Mouse (Mus musculus) cerebral cortex, adult 2 months (tissue): ENCODE measurements around the gene Xrcc5.

Experiments used
- WGBS: fragments of 180-500 bp; shearing (Covaris S2); methylation state at CpG from one replicate; pipeline ENCODE4 v1.1.7; 2018; 5-methylcytosine and 5-hydroxymethylcytosine counted together

The Xrcc5 gene

GRCm38 (mm10) chr1:72307317-72307798, at the start of gene Xrcc5:
Gene Xrcc5 (plus strand): TSS chr1:72307421.
- WGBS, result under 1% methylated on average over 21 of the region's 21 CpGs

DNA sequence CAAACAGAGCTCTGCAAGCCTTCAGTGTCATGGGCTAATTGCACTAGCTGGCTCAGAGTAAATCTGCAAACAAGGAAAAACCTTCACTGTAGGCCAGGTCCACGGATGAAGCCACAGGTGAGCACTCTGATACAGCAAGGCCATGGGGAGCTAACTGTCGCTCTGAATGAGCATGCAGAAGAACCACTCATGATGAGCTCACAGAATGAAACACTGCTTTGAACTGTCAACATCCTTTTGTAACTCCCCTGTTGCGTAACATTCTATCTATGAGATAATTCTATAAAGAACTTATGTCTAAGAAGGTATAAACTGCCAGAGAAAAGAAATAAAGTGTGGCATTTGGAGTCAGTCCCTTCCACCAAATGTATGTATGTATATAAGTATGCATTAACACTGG, 44.1 kb upstream of the Xrcc5 start:
- WGBS, result 96% methylated on average over 3 of the region's 3 CpGs

DNA sequence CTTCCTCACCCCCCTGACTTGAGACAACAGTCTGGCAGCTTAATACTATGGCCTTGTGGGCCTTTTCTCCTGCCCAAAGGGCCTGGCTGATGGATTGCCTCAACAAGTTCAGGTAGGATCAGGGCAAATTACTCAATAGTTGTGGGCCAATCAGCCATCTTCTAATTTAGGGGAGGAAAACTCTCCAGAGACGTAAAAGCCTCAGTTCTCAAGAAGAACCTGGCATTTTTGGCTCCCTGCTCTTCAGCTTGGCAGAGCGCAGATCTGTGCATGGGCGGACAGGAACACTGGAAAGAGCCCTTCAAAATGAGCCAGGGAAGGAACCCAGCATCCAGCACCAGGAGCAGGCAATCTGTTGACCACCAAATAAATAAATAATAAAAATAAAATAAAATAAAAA, 29.1 kb upstream of the Xrcc5 start:
- 47% methylated on average over 3 of the region's 3 CpGs for WGBS

GRCm38 (mm10) chr1:72282604-72283003, 24.6 kb upstream of the Xrcc5 start:
- WGBS, result 91% methylated on average over 1 of the region's 1 CpGs

- WGBS, result under 1% methylated on average over 30 of the region's 30 CpGs
Measured at GRCm38 (mm10) chr1:72283992-72284485, 23.2 kb upstream of the Xrcc5 start, which contains the start of the genes Pecr and Tmem169. Gene Pecr (minus strand): TSS chr1:72284314. Gene Tmem169 (plus strand): TSS chr1:72284369.

DNA sequence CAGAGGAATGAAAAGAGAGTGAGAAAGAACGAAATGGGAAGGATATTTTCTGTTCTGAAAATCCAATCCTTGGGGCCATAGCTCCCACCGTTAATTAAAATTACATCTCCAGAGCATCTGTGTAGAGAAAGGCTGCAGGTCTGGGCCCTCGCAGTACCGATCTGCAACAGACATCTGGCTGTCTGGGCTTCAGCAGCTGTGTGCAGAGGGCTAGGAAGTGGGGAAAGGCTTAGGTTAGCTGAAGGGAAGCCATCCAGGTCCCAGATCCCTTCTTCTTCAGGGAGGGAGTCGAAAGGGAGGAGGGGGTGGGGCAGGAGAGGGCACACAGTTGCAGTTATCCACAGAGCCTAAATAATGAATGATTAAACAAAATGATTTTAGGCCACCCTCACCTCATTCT, 22.7 kb upstream of the Xrcc5 start:
- 2% methylated on average over 5 of the region's 5 CpGs for WGBS

DNA sequence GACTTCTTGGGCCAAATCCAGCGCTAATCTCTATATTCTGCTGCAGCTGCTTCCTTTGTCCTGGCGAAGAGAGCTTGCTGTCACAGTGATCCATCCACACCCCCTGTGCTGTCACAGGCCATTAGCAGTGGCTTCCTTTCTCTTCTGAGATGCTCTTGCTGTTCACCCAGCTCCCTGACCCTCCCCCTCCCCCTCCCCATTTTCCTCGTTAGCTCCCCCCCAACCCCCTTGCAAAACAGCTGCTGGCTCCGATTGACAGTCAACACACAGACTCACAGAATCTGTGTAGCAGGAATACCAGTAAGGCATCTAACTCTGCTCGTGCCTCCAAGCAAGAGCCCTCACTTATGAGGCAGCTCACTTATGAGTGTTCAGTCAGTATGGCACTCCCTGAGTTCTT, 20.3 kb upstream of the Xrcc5 start:
- WGBS, result 31% methylated on average over 5 of the region's 5 CpGs

- WGBS, result 84% methylated on average over 4 of the region's 4 CpGs
Measured at GRCm38 (mm10) chr1:72287893-72288292, 19.3 kb upstream of the Xrcc5 start.

DNA sequence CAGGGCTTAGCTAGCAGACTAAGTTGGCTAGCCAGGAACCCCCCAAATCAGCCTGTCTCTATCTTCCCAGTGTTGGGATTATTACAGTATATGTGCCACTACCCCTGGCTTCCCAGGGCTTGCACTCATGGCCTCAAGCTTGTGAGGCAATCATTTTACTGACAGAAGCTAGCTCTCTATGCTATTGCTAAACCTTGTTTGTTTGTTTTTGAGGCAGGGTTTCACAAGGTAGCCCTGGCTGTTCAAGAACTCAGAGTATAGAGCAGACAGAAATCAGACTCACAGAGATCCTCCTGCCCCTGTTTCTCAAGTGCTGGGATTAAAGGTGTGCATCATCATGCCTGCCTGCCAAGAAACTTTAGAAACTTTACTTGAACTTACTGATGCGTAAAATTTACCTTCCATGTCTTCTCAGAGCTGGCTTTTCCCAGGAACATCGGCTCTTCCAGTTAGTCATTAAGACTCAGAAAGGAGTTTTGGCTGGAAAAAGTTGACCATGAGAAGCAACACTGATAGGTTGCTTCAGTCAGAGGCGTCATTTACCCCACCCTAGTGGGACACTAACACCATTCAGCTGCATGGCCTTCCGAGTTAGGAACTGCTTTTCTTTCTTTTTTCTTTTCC, 18.6 kb upstream of the Xrcc5 start:
- 87% methylated on average over 4 of the region's 4 CpGs for WGBS

DNA sequence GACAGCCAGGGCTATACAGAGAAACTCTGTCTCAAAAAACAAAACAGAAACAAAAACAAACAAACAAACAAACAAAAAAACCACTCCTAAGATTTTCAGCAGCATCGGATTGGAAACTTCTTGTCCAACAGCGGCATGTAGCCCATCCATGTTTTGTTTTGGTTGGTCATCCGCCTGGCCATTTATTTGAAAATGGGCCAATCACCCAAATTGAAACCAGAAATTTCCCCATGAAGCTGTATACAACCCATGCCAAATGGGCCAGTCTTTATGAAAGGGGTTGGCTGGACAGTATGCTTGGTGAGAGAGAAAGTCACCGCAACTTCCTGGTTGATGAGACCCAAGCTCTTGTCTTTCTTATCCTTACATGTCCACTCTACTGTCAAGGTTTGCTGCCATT, 16.3 kb upstream of the Xrcc5 start:
- 86% methylated on average over 4 of the region's 4 CpGs for WGBS

GRCm38 (mm10) chr1:72291421-72291820, 15.8 kb upstream of the Xrcc5 start:
- WGBS, result 94% methylated on average over 4 of the region's 4 CpGs

DNA sequence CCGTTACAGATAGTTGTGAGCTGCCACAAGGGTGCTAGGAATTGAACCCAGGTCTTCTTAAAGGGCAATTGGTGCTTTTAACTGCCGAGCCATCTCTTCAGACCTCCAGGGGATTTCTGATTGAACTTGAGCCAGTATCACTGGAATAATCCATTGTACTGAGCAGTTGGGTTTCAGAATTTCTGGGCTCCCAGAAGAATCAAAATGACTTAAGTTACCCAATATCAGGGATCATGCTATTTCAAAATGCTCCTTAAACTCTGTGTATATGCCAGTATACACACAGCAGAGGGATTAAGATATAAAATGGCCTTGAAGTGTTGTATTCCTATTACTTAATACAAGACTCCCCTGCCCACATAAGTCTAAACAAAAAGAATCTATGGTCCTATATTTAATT, 15.3 kb upstream of the Xrcc5 start:
- WGBS, result 81% methylated on average over 2 of the region's 2 CpGs

DNA sequence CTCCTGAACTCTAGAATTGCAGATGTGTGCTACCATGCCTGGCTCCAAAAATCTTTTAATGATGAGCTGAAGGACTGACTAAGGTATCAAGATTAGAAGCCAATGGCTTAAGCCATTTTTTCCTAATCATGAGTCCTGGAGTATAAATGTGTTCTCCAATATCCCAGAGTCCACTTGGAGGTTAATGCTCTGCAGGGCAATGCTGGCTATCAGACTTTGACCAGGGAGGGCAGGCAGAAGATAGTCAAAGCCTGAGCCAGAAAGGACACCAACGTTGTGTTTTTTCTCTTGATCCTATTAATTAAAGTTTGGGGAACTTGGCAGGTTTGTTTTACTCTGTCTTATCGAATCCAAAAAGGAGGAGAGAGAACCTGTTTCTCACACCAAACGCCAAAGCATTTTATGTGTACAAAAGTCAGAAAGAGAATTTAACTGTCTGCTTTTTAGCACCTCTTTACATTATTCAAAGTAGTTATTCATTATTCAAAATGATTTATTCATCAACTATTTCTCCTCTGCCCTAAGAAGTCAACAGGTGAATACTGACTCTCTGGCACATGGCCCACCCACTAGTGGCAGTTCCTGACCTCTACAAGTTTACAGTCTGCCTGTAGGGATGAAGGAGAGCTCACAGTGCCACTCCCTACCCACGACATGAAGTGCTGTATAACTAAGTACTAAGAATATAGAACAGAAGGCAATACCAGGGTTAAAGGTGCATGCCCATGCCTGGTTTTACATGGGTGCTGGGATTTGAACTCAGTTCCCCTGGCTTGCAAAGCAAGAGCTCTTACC, 13.2 kb upstream of the Xrcc5 start:
- WGBS, result 59% methylated on average over 4 of the region's 4 CpGs

DNA sequence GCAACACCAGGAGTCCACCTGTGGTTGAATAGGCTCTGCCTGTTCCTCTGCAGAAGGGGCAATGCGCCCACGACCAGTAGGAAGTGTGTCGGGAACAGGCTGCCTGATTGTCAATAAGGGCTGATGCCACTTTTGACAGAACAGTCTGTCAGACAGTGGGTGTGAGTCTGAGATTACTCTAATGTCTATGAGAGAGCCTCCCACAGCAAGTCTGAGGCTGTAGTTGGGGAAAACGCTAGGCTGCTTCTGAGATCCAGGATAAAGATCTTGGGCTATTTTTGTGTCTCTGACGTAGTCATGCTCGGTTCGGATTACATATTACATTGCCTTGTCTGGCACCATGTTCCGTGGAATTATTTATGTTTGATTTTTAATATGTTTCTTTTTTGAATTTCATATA, 11.5 kb upstream of the Xrcc5 start:
- 49% methylated on average over 8 of the region's 8 CpGs for WGBS

DNA sequence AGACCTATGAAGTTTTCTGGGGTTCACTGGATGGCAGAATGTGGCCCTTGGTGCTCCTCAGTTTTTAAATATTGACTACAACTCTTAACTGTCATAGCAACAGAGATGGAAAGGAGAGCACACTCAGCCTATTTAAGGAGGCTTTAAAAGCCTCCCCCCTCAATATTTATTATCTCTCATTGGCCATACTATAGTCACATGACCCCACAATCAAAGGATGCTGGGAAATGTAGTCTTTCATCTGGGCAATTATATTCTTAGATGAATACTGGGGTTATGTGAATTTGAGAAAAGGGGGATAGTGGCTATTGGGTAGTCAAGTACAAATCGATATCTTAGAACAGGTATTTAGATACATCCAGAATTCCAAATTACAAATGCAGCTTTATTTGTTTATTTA, 5.4 kb upstream of the Xrcc5 start:
- WGBS, result 86% methylated on average over 1 of the region's 1 CpGs

DNA sequence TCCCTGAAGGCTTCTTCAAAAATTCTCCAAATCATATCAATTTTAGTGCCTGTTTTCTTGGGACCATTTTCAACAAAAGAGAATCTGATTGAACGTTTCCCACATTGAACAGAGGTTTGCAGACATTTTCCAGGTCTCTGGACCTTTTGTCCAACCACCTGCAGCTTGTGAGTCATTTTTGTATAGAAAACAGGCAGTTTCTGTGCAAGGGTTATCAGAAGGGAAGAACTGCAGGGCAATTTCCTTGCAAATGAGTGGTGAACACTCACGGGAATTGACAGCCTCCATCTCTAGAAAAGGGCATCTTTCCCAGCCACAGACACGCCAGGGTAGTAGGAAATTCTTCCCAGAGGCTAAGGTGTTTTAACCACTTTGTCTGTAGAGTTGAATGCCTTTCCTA, 980 bp upstream of the Xrcc5 start:
- 31% methylated on average over 3 of the region's 3 CpGs for WGBS

DNA sequence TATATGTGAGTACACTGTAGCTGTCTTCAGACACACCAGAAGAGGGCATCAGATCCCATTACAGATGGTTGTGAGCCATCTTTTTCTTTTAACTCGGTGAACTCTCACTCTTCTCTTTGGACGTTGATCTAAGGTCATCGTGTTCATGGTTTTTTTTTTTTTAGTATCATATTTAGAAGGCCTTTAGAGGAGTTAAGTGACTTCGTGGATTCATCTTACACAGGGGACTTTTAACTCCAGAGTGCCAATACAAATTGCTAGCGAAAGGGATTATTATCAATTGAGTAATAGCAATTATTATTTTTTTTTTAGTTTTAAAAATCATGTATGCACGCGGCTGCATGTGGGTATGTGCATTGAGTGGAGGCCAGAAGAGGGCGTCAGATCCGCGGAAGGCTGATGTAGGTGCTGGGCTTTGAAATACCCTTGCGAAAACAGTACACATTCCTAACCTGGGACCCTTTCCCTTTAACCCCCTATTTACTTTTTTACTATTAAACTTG, 491 bp upstream of the Xrcc5 start:
- WGBS, result under 1% methylated on average over 11 of the region's 11 CpGs

DNA sequence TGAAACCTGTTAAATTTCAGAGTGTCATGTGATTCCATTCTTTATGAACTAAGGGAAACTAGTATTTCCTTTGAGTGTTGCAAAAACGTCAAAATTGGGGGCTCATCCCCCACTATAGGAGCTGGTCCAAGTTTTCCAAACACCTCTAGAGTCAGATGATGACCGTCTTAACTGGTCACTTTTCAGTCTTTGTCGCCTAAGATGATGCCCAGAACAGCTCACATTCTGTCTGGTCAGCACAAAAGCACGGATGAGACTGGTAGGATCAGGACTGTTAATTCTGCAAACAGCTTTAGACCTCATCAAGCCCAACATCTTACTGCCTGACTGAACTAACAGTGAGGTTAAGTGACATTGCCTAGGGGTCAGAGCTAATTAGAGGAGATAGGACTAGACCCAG, 1.7 kb downstream of the Xrcc5 start:
- WGBS, result 66% methylated on average over 4 of the region's 4 CpGs

GRCm38 (mm10) chr1:72309744-72310424, 2.7 kb downstream of the Xrcc5 start:
- 87% methylated on average over 6 of the region's 6 CpGs for WGBS

DNA sequence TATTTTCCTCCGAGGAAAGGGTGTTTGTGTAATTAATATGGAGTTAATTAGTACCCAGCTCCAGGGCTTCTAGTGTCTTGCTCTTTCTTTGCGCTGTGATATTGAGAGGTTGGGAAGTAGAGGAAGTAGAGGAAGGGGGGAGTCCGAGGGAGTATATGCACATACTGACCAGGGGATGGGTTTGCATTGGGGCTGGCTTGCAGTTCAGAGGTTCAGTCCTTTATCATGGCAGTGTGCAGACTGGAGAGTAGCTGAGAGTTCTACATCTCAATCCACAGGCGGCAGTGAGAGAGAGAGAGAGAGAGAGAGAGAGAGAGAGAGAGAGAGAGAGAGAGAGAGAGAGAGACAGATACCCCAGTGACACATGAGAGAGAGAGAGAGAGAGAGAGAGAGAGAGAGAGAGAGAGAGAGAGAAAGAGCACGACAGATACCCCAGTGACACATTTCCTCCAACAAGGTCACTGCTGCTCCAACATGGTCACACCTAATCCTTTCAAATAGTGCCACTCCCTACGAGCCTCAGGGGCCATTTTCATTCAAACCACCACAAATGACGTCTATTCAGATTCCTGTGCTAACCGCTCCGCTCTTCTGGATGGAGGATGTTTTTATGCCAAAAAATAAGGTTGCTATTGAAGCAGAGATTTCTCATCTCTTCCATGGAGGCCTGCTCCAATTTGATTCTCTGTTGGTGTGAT, 5.6 kb downstream of the Xrcc5 start:
- 90% methylated on average over 9 of the region's 9 CpGs for WGBS

- WGBS, result 69% methylated on average over 5 of the region's 5 CpGs
Measured at GRCm38 (mm10) chr1:72313399-72314039, 6.3 kb downstream of the Xrcc5 start.
